Mouse (Mus musculus) MEL (cell line): ENCODE measurements around the gene Pde4dip. TPM values are rescaled to one million over a fixed set of nuclear protein-coding genes. Genes with fewer than 3 reads are reported as not detected.

Experiments
- DNase-seq: peaks from one replicate; pipeline ENCODE4 v3.0.0; 2011; ENCODE audit warnings: low read depth, low spot score
- H3K27ac ChIP-seq: 2 replicates; pipeline ENCODE4 v1.5.1; 2012; ENCODE audit warnings: low read depth, mild to moderate bottlenecking, control low read depth, low read length, moderate library complexity; ENCODE audit not compliant: control insufficient read depth
- H3K27me3 ChIP-seq, 2 experiments: fragments of 150-350 bp in 1 of 2; sonication (generic) in 1 of 2; 2 replicates each; pipeline ENCODE4 v1.6.1; 2012; ENCODE audit warnings: low read length in 2 of 2, mild to moderate bottlenecking in 2 of 2, improper control_type of control experiment in 1 of 2, moderate library complexity in 1 of 2; ENCODE audit not compliant: insufficient read depth in 2 of 2, control insufficient read depth in 1 of 2
- H3K36me3 ChIP-seq, 2 experiments: 2 replicates each; pipeline ENCODE4 v1.6.1; 2012 to 2014; ENCODE audit warnings: low read length in 2 of 2, improper control_type of control experiment in 1 of 2, inconsistent platforms in 1 of 2, mild to moderate bottlenecking in 1 of 2; ENCODE audit not compliant: insufficient read depth in 2 of 2, control insufficient read depth in 1 of 2
- H3K4me1 ChIP-seq, 2 experiments: fragments of 150-350 bp in 1 of 2; sonication (generic) in 1 of 2; 2 replicates each; pipeline ENCODE4 v1.6.1; 2012; ENCODE audit warnings: low read length in 2 of 2, improper control_type of control experiment in 1 of 2, mild to moderate bottlenecking in 1 of 2; ENCODE audit not compliant: insufficient read depth in 2 of 2, control insufficient read depth in 1 of 2
- H3K4me3 ChIP-seq, 2 experiments: fragments of 150-350 bp in 1 of 2; sonication (generic) in 1 of 2; 2 replicates each; pipeline ENCODE4 v1.5.1; 2012; ENCODE audit warnings: low read depth in 2 of 2, low read length in 2 of 2, mild to moderate bottlenecking in 2 of 2, moderate library complexity in 2 of 2, control low read depth in 1 of 2, improper control_type of control experiment in 1 of 2; ENCODE audit not compliant: control insufficient read depth in 1 of 2, insufficient read depth in 1 of 2
- H3K79me2 ChIP-seq: 2 replicates; pipeline ENCODE4 v1.6.1; 2012; ENCODE audit warnings: mild to moderate bottlenecking, low read length, moderate library complexity; ENCODE audit not compliant: control insufficient read depth, poor library complexity, insufficient read depth
- H3K9ac ChIP-seq: 2 replicates; pipeline ENCODE4 v1.6.1; 2012; ENCODE audit warnings: low read depth, mild to moderate bottlenecking, control low read depth, low read length, moderate library complexity; ENCODE audit not compliant: control insufficient read depth, poor library complexity, severe bottlenecking
- H3K9me3 ChIP-seq: fragments of 150-350 bp; sonication (generic); replicated peaks from 2 replicates; pipeline ENCODE4 v1.6.1; 2012; ENCODE audit warnings: mild to moderate bottlenecking, low read length, improper control_type of control experiment, moderate library complexity; ENCODE audit not compliant: insufficient read depth
- CTCF ChIP-seq, 3 experiments: IDR thresholded peaks in 2 of 3; conservative IDR thresholded peaks in 1 of 3; 2 replicates each; pipeline ENCODE4 v1.5.1; 2011 to 2012; ENCODE audit warnings: low read length in 3 of 3, low read depth in 2 of 3, mild to moderate bottlenecking in 2 of 3, improper control_type of control experiment in 1 of 3, inconsistent platforms in 1 of 3, mixed read lengths in 1 of 3, moderate library complexity in 1 of 3; ENCODE audit not compliant: control insufficient read depth in 1 of 3, insufficient read depth in 1 of 3, poor library complexity in 1 of 3, severe bottlenecking in 1 of 3
- EP300 ChIP-seq, 2 experiments: IDR thresholded peaks; 2 replicates each; pipeline ENCODE4 v1.6.1; 2011; ENCODE audit warnings: improper control_type of control experiment in 2 of 2, low read length in 2 of 2, low read depth in 1 of 2, mild to moderate bottlenecking in 1 of 2
- ETS1 ChIP-seq: IDR thresholded peaks from 2 replicates; pipeline ENCODE4 v1.6.1; 2012; ENCODE audit warnings: low read depth, mild to moderate bottlenecking, inconsistent platforms, low read length, improper control_type of control experiment, moderate library complexity
- GABPA ChIP-seq: IDR thresholded peaks from 2 replicates; pipeline ENCODE4 v1.6.1; 2012; ENCODE audit warnings: low read depth, mild to moderate bottlenecking, inconsistent platforms, low read length, improper control_type of control experiment, moderate library complexity
- HCFC1 ChIP-seq: IDR thresholded peaks from 2 replicates; pipeline ENCODE4 v1.6.1; 2012; ENCODE audit warnings: low read depth, mild to moderate bottlenecking, inconsistent platforms, low read length, improper control_type of control experiment, moderate library complexity
- KAT2A ChIP-seq: conservative IDR thresholded peaks from 2 replicates; pipeline ENCODE4 v1.6.1; 2012; ENCODE audit warnings: low read depth, low read length, improper control_type of control experiment, inconsistent platforms
- MAFK ChIP-seq: IDR thresholded peaks from 2 replicates; pipeline ENCODE4 v1.6.1; 2011; ENCODE audit warnings: low read depth, mild to moderate bottlenecking, low read length, improper control_type of control experiment, borderline replicate concordance
- MAZ ChIP-seq: IDR thresholded peaks from 2 replicates; pipeline ENCODE4 v1.6.1; 2012; ENCODE audit warnings: low read depth, mild to moderate bottlenecking, inconsistent platforms, low read length, improper control_type of control experiment
- MYC ChIP-seq: IDR thresholded peaks from 2 replicates; pipeline ENCODE4 v1.6.1; 2011; ENCODE audit warnings: low read depth, mild to moderate bottlenecking, low read length, improper control_type of control experiment, moderate library complexity
- NELFE ChIP-seq: IDR thresholded peaks from 2 replicates; pipeline ENCODE4 v1.6.1; 2011; ENCODE audit warnings: low read depth, low read length, improper control_type of control experiment
- RAD21 ChIP-seq: IDR thresholded peaks from 2 replicates; pipeline ENCODE4 v1.6.1; 2011; ENCODE audit warnings: mild to moderate bottlenecking, low read depth, low read length, improper control_type of control experiment
- RCOR1 ChIP-seq: IDR thresholded peaks from 2 replicates; pipeline ENCODE4 v1.6.1; 2012; ENCODE audit warnings: low read depth, mild to moderate bottlenecking, inconsistent platforms, low read length, improper control_type of control experiment
- SMC3 ChIP-seq: IDR thresholded peaks from 2 replicates; pipeline ENCODE4 v1.6.1; 2011; ENCODE audit warnings: low read depth, low read length, improper control_type of control experiment
- ZKSCAN1 ChIP-seq: IDR thresholded peaks from 2 replicates; pipeline ENCODE4 v1.6.1; 2012; ENCODE audit warnings: low read depth, mild to moderate bottlenecking, inconsistent platforms, low read length, improper control_type of control experiment, moderate library complexity
- ZNF384 ChIP-seq: IDR thresholded peaks from 2 replicates; pipeline ENCODE4 v1.6.1; 2012; ENCODE audit warnings: low read depth, mild to moderate bottlenecking, inconsistent platforms, low read length, improper control_type of control experiment
- polyA plus RNA-seq, 2 experiments: library from polyadenylated mRNA; stranded (reverse) in 1 of 2; unstranded in 1 of 2; fragments of >175 nt in 1 of 2; fragments of >200 nt in 1 of 2; gene quantifications; 2 replicates each; pipeline versions ENCODE4 v1.2.1 to v1.2.4; 2012; ENCODE audit warnings: low replicate concordance in 2 of 2, low read depth in 1 of 2; ENCODE audit not compliant: insufficient read length in 2 of 2, insufficient read depth in 1 of 2, missing spikeins in 1 of 2
- total RNA-seq: library from RNA; depleted of rRNA; stranded (reverse); fragments of 300-350 nt; gene quantifications from 2 replicates; pipeline ENCODE4 v1.2.3, GENCODE M21; 2012

Pde4dip gene
- total and polyA plus RNA-seq, 3 experiments, result 47.6 to 52.4 TPM; not detected in 1

- no peak for TF ChIP-seq MAZ
- TF ChIP-seq NELFE, result peak; percentile 51; the same call in 1 of the 2 replicates
Measured at GRCm38 (mm10) chr3:97937068-97937944, 48.8 kb upstream of the Pde4dip start (continued).

GRCm38 (mm10) chr3:97934331-97935300, 46.1 kb upstream of the Pde4dip start:
- peak; percentile 65 for DNase-seq
- peaks cover 28 to 60% of the 10 kb centered on the region in 2 experiments for H3K4me1 ChIP-seq
- TF ChIP-seq KAT2A (no peak), RAD21 (no peak), ETS1 (peak; percentile 30; the same call in 1 of the 2 replicates), MYC (peak; percentile 28; the same call in 1 of the 2 replicates), EP300 (IDR thresholded peaks at IDR 0.05; ENCODE audit: low read depth in 1 of 2, low read length in 2 of 2) (peak; percentile 25 to 40; a peak in 2 of 4 replicates), HCFC1 (no peak), MAFK (peak; percentile 91), SMC3 (peak; percentile 20; the same call in 1 of the 2 replicates), RCOR1 (no peak), GABPA (0 out of 2 replicates have a peak, but pooled peaks have one; percentile 13), CTCF (IDR thresholded peaks at IDR 0.05 in 2 of 3, conservative IDR thresholded peaks at IDR 0.05 in 1 of 3; ENCODE audit: control insufficient read depth in 1 of 3, insufficient read depth in 1 of 3, low read depth in 2 of 3, low read length in 3 of 3, poor library complexity in 1 of 3, severe bottlenecking in 1 of 3) (peak in 1 of 3 experiments; percentile 1; a peak in 1 of 6 replicates), ZKSCAN1 (no peak; the same call in 1 of the 2 replicates), ZNF384 (peak; percentile 98)

More at GRCm38 (mm10) chr3:97934331-97935300, 46.1 kb upstream of the Pde4dip start:
- H3K79me2 ChIP-seq, result peaks cover 2% of the 10 kb centered on the region; the same call in 1 of the 2 replicates
- H3K36me3 ChIP-seq, result peaks cover 0 to 40% of the 10 kb centered on the region in 2 experiments; a peak in 2 of 4 replicates
- peak overlapping the region; percentile 55 for H3K27ac ChIP-seq
- H3K27me3 ChIP-seq, result no peaks in the 10 kb centered on the region
- no peak overlapping the region for H3K9ac ChIP-seq
- no peaks in the 10 kb centered on the region for H3K9me3 ChIP-seq
- H3K4me3 ChIP-seq, result no peak overlapping the region
